Comparison of ENCODE assay signal across 23 mouse cellular contexts in genomic region chr11:11805951-11806350, GRCm38 (mm10).
"Had no signal": no experiment of that assay in that cellular context is flagged by ENCODE, and none has a peak within 500 bp of the region (broad histone marks: within the 10 kb centered on the region; RNA-seq: fewer than 3 reads in every experiment).

No protein-coding gene starts in this region.

- H3K4me3 ChIP-seq: kidney, embryonic 15.5 days; limb, embryonic 12.5 days; limb, embryonic 15.5 days; lung, embryonic 15.5 days; megakaryocyte, embryonic 14.5 days; midbrain, embryonic 10.5 days; midbrain, embryonic 13.5 days; myocyte; neural tube, embryonic 13.5 days; stomach, embryonic 15.5 days had no signal

- DNase-seq: kidney, adult 11 months; kidney, adult 8-10 months; kidney, postnatal 10 days; kidney, postnatal 36 days; left cerebral cortex, postnatal 4 days; lung, adult 18-20 months; lung, postnatal 10 days; lung, postnatal 36 days; retina, postnatal 1 day; right cerebral cortex, postnatal 25 days; spleen, adult 18-20 months; thymus, postnatal 25 days had no signal

- H3K9me3 ChIP-seq: kidney, embryonic 15.5 days; limb, embryonic 12.5 days; limb, embryonic 15.5 days; lung, embryonic 15.5 days; megakaryocyte, embryonic 14.5 days; midbrain, embryonic 10.5 days; midbrain, embryonic 13.5 days; neural tube, embryonic 13.5 days; stomach, embryonic 15.5 days had no signal

- H3K4me2 ChIP-seq: kidney, embryonic 15.5 days; limb, embryonic 12.5 days; limb, embryonic 15.5 days; lung, embryonic 15.5 days; midbrain, embryonic 13.5 days; neural tube, embryonic 13.5 days; stomach, embryonic 15.5 days had no signal

- H3K27ac ChIP-seq: kidney, embryonic 15.5 days; limb, embryonic 12.5 days; limb, embryonic 15.5 days; lung, embryonic 15.5 days; midbrain, embryonic 10.5 days; midbrain, embryonic 13.5 days; neural tube, embryonic 13.5 days; stomach, embryonic 15.5 days had no signal

- H3K27me3 ChIP-seq: kidney, embryonic 15.5 days; limb, embryonic 12.5 days; limb, embryonic 15.5 days; lung, embryonic 15.5 days; midbrain, embryonic 13.5 days; neural tube, embryonic 13.5 days; stomach, embryonic 15.5 days had no signal

- ATAC-seq: midbrain, embryonic 13.5 days; midbrain, embryonic 16.5 days had no signal

- H3K9ac ChIP-seq: kidney, embryonic 15.5 days; limb, embryonic 12.5 days; limb, embryonic 15.5 days; lung, embryonic 15.5 days; midbrain, embryonic 13.5 days; neural tube, embryonic 13.5 days; stomach, embryonic 15.5 days had no signal
